Mouse (Mus musculus): ENCODE data around the gene Slc10a7.
A peak's percentile ranks its signal among the peaks of the same experiment; 100 is the strongest.
"Not testable (repeated sequence)": the region's sequence is repeated elsewhere in the genome, so short reads cannot be mapped to it uniquely, and the experiment has no call there.

Gene Slc10a7

GRCm38 (mm10) chr8:78509273-78510031 is at the start of gene Slc10a7:
Slc10a7 (plus strand) TSS chr8:78509346.
- DNase-seq (ENCODE audit: low spot score in 2 of 2) = peak; percentile 74 to 83

DNA sequence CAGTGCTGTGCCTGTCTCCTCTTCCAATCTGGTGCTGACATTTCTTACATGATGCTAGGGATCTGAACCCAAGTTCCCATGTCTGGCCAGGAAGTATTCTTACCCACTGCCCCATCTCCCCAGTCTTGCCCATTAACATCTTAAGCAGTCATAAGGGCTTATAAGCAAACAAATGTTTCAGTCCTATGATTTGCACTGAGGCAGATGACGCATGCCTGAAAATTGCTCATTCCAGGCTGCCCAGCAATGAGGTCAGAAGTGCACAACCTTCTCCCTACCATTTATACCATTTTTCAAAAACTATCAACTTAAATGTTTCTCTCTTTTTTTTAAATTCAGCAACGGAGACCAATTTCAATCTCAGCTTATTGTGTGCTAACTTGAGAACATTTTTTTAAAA is 45.2 kb upstream of the Slc10a7 start:
- no peak for DNase-seq (ENCODE audit: low spot score in 2 of 2)

DNA sequence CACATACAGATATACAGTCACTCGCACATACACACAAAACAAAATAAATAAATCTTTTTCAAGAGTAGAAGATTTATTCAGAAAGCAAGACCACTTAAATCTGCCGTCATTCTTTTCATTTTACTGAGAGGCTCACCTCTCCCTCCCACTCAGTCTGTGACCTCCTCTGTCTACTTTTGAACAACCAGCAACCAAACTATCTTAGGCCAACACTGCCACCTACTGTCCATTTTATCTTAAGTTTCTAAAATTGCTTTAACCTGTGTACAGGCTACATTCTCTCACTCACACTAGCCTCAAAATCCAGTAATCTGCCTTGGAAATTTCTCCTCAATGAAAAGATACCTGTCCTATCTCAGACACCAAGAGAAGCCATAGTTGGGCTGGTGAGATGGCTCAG is 41.3 kb upstream of the Slc10a7 start:
- DNase-seq (ENCODE audit: low spot score in 2 of 2) = no peak

DNA sequence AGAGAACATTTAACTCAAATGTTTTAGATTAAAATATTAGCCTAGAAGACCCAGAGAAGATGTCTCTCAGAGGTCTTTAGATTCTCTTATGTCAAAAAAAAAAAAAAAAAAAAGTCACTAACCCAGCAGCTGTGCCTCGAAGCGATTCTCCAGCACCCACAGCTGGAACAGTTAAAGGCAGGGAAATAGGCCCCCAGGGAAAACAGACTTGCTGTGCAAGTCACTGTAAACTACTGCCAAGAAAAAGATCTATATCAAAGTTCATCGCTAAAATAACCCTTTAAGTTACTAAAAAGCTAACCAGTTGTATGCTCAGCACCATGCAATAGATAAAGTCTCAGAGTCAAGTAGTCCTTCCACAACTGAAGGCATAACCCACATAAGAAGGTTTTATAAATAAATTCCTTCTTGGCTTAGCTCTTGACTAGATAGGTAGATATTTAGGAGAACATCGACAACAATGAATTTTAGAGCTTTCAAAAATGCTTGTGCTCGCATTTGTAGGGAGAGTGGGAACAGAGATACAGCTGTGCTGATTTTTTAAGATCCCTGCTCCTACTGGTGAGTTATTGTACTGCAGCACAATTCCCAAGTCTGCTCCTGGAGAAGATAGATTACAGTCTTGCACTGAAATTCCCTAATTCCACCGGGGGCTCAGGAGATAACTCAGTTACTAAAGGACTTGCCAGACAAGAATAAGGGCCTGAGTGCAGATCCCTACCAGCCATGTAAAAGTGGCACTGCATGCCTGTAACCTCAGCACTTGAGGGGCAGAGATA is 31.9 kb upstream of the Slc10a7 start:
- no peak for DNase-seq (ENCODE audit: low spot score in 2 of 2)

DNA sequence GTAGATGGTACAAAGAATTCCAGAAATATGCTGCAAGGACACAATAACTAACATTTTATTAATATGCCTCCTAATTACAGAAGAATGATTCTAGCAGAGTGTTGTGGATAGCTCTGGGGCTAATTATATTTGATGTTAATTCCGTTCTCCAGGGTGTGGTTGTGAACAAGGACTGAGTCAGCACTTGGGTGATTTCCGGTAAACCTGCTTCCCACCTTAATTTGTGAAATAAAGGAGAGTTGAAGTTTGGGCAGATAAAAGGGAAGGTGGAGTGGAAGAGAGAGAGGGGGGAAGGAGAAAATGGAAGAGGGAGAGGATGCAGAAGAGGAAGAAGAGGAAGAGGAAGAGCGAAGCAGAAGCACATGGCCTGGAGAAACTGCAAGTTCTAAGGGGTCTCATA is 19.4 kb upstream of the Slc10a7 start:
- no peak for DNase-seq (ENCODE audit: low spot score in 2 of 2)

GRCm38 (mm10) chr8:78493031-78493430 is 16.1 kb upstream of the Slc10a7 start:
- no peak for DNase-seq (ENCODE audit: low spot score in 2 of 2)

DNA sequence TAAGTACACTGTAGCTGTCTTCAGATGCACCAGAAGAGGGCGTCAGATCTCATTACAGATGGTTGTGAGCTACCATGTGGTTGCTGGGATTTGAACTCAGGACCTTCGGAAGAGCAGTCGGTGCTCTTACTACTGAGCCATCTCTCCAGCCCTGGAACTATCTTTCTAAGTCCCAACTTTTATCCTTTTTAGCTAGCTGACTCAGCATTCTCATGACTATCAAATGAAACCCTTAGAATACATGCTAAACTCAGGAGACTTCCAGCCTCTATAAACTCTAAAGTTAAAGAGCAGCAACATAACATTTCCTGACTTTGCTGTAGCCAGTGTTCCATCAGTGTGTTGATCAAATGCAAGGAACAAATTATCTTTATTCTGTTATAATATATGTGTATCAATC is 12.9 kb upstream of the Slc10a7 start:
- not testable (repeated sequence) for DNase-seq (ENCODE audit: low spot score in 2 of 2)

GRCm38 (mm10) chr8:78502706-78503105 is 6.4 kb upstream of the Slc10a7 start:
- no peak for DNase-seq (ENCODE audit: low spot score in 2 of 2)

- peak; percentile 27 to 30 for DNase-seq (ENCODE audit: low spot score in 2 of 2)
Observed at GRCm38 (mm10) chr8:78507979-78508718, 997 bp upstream of the Slc10a7 start.

- peak; percentile 86 to 89 for DNase-seq (ENCODE audit: low spot score in 2 of 2)
Observed at GRCm38 (mm10) chr8:78508719-78509272, 350 bp upstream of the Slc10a7 start, which contains the start of gene Rbmxl1. Rbmxl1 (minus strand) TSS chr8:78508898.

- DNase-seq (ENCODE audit: low spot score in 2 of 2) = no peak
Observed at GRCm38 (mm10) chr8:78510094-78510493, 948 bp downstream of the Slc10a7 start.

DNA sequence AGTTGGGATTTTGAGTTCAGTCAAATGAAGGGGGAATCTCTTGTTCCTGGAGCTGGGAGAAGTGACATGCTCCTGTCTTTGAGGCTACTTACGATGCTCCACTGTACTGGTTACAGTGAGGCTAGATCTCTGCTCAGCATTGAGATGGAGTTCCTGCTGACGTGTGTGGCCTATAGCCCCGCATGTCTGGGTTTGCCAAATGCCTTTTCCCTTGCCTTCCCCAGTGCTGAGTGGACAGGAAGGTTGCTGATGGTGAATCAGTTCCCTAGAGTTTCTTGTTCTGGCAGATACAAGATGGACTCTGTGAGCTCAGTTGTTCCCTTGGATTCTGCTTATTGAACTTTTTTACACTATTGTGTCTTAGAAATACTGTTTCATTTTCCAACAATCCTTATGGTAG is 1.8 kb downstream of the Slc10a7 start:
- DNase-seq (ENCODE audit: low spot score in 2 of 2) = no peak

DNA sequence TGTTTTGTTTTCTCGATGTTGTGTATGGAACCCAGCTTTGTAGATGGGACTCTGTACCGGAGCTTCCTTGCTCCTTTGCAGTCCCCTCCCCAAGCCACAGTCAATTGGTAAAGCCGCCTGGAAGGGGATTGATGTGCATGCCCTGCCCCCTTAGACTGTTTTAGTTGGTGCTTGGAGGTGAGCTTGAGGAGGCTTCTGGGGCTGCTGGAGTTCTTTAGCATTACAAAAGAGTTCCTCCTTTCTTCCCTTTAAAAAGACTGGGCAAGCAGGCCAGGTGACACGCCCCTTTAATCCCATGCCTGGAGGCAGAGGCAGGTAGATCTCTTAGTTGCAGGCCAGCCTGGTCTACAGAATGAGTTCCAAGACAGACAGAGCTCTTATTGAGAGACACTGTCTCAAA is 4.0 kb downstream of the Slc10a7 start:
- no peak for DNase-seq (ENCODE audit: low spot score in 2 of 2)

DNA sequence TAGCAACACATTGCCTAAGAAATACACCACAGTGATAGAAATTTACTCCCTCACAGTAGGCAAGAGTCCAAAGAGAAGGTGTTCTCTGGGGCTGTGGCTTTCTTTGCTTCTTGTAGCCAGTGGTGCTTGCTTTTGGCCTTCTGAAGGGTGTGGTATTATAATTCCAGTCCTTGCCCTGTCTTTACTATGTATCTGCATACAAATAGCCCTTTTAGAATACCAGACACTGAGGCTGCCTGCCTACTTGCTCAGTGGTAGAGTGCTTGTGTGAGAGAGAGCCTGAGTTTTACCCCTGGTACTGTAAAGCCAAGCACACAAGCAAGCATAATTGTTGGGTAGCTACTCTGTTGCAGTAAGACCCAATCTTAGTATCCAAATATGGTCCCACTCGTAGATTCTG is 5.6 kb downstream of the Slc10a7 start:
- DNase-seq (ENCODE audit: low spot score in 2 of 2) = no peak

- no peak for DNase-seq (ENCODE audit: low spot score in 2 of 2)
Observed at GRCm38 (mm10) chr8:78515132-78515531, 6.0 kb downstream of the Slc10a7 start.

DNA sequence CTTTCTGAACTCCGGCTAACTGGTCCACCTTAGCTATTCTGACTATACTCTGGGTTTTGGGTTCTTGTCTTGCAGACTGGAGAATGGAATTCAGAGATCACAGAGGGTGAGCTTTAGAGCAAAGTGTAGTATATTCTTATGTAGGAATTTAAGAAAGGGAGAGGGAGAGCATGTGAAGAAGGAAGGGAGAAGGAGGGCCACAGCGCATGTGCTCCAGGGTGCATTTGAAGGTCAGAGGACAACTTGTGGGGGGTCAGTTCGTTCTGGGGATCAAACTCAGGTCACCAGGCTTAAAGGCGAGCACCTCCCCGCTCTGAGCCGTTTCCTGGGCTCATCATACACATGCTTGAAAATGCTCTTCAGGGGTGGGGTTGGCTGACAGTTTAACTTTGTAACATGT is 24.8 kb downstream of the Slc10a7 start:
- DNase-seq (ENCODE audit: low spot score in 2 of 2) = no peak

- no peak for DNase-seq (ENCODE audit: low spot score in 2 of 2)
Observed at GRCm38 (mm10) chr8:78536716-78537115, 27.6 kb downstream of the Slc10a7 start.

DNA sequence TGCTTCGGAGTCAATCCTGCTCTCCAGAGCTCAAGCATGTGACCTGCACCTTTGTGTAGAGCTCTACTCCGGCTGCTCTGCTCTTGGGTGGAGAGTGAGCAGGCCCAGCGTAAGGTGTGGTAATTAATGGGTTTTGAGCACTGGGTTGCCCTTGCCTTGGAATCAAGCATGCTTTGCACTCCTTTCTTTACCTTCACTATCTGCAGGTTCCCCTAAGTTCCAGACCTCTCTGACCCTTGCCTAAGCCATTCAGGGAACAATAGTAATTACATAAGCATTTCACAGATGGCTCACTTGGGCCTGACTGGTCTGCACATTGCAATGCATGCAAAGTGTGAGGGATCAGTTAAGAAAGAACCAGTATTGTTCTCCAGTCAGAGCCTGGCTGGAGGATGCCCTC is 28.6 kb downstream of the Slc10a7 start:
- no peak for DNase-seq (ENCODE audit: low spot score in 2 of 2)

- not testable (repeated sequence) for DNase-seq (ENCODE audit: low spot score in 2 of 2)
Observed at GRCm38 (mm10) chr8:78542670-78543069, 33.5 kb downstream of the Slc10a7 start.

DNA sequence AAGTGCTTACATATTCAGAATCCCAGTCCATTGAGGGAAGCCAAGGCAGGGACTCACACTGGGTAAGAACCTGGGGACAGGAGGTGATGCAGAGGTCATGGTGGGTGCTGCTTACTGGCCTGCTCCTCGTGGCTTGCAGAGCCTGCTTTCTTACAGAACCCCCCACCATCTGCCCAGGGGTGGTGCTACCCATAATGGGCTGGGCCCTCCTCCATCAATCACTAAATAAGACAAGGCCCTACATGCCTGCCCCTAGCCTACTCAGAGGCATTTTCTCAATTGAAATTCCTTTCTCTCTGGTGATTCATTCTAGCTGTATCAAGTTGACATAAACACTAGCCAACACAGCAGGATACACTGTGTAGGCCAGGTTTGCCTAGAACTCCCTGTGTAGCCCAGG is 34.5 kb downstream of the Slc10a7 start:
- no peak for DNase-seq (ENCODE audit: low spot score in 2 of 2)

DNA sequence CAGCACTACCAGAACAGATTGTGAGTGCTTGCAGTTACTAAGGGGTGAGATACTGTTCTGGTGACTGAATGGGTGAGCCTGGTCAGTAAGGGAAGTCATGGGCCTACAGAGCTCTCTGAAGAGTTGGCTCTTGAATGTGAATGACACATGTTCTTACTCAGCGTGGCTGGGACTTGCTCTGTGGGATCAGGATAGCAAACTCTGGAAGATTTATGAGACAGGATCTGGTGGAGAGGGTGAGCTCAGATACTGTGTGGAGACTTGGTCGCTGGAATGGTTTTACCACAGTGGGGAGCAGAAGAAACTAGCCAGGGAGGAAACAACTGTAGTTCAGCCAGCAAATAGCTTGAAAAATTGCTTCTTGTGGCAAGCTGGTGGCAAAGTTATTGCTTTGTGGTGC is 35.4 kb downstream of the Slc10a7 start:
- no peak for DNase-seq (ENCODE audit: low spot score in 2 of 2)
